Mouse (Mus musculus): ENCODE data around the gene Sf3b4. TPM values are rescaled to one million over a fixed set of nuclear protein-coding genes. Genes with fewer than 3 reads are reported as not detected.
"Not testable (repeated sequence)": the region's sequence is repeated elsewhere in the genome, so short reads cannot be mapped to it uniquely, and the experiment has no call there.

The Sf3b4 gene
- polyA plus RNA-seq, 1 experiment from 2014 or later = 190 TPM

GRCm38 (mm10) chr3:96160803-96161516 lies 11.2 kb upstream of the Sf3b4 start:
- H3K27ac ChIP-seq = peak overlapping the region; percentile 81
- no peaks in the 10 kb centered on the region for H3K27me3 ChIP-seq (ENCODE audit: insufficient read depth, poor library complexity, severe bottlenecking)
- WGBS = 3% methylated on average over 12 of the region's 12 CpGs
- H3K4me1 ChIP-seq = peaks cover 30% of the 10 kb centered on the region
- H3K36me3 ChIP-seq = peaks cover 2% of the 10 kb centered on the region
- peak overlapping the region; percentile 60 for H3K4me3 ChIP-seq
- H3K9me3 ChIP-seq = no peaks in the 10 kb centered on the region
- DNase-seq (ENCODE audit: low spot score) = no peak

DNA sequence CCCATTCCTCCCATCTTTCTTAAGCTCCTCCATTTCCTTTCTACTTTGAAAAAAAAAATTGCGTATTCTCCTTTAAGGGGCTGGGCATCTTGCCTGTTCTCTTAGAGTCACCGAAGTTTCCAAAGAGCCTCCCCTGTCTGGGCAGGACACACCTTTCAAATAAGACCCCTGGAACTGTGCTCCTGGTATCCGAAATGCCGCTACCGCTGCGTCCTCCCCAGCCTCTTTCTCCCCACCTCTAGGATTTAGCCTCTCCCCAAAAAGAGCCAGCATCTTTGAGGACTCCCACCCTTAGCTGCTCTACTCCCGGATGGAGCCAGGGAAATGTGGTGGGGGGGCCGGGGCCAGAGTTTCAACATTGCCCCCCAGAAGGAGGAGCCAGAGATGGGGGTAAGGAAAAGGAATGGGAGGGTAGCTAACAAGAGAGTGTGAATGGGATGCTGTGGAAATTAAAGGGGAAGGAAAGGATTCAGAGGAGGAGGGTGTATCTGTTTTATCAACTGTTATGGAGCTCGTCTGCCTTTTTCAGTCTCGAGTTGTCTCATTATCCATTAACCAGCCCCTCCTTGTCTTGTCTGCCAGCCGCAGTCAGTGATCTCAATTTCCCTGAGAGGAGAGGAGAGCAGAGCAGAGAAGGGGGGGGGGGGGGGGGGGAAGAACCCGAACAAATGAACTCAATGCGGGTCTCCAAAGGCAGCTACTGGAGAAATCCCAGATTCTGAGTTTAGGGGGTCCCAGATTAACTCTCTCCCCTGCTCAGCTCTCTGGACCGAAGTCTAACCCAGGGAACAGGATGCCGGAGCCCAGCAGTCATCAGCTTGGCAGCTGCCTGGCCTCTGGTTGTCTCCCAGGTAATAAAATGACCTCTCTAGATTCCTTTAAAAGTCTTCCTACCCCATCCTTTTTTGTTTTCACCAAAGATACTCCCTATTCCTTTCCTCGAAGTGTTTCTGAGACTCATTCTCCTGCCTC lies 10.0 kb upstream of the Sf3b4 start, which contains the start of gene Mtmr11:
Gene Mtmr11, plus strand, starts transcription at position 136 of the 972 bp plus-strand sequence.
- H3K4me3 ChIP-seq = peak within 1 kb of the TSS; percentile 60
- peaks cover 30% of the 10 kb centered on the region for H3K4me1 ChIP-seq
- H3K36me3 ChIP-seq = no peaks in the 10 kb centered on the region; the same call in 1 of the 2 replicates
- DNase-seq (ENCODE audit: low spot score) = no peak
- no peaks in the 10 kb centered on the region for H3K27me3 ChIP-seq (ENCODE audit: insufficient read depth, poor library complexity, severe bottlenecking)
- WGBS = 9% methylated on average over 16 of the region's 16 CpGs
- no peaks in the 10 kb centered on the region for H3K9me3 ChIP-seq
- peak within 1 kb of the TSS; percentile 81 for H3K27ac ChIP-seq

- H3K9me3 ChIP-seq = no peaks in the 10 kb centered on the region
- peaks cover 30% of the 10 kb centered on the region for H3K4me1 ChIP-seq
- no peak overlapping the region for H3K27ac ChIP-seq
- no peak overlapping the region for H3K4me3 ChIP-seq
- 81% methylated on average over 6 of the region's 6 CpGs for WGBS
- no peaks in the 10 kb centered on the region for H3K36me3 ChIP-seq
- H3K27me3 ChIP-seq (ENCODE audit: insufficient read depth, poor library complexity, severe bottlenecking) = no peaks in the 10 kb centered on the region
- DNase-seq (ENCODE audit: low spot score) = no peak
Measured at GRCm38 (mm10) chr3:96163040-96163439, 9.1 kb upstream of the Sf3b4 start.

GRCm38 (mm10) chr3:96168466-96169158 lies 3.5 kb upstream of the Sf3b4 start:
- DNase-seq (ENCODE audit: low spot score) = no peak
- Histone ChIP-seq H3K4me1 (peaks cover 26% of the 10 kb centered on the region), H3K36me3 (peaks cover 5% of the 10 kb centered on the region; the same call in 1 of the 2 replicates), H3K27ac (peak overlapping the region; percentile 36), H3K9me3 (no peaks in the 10 kb centered on the region), H3K4me3 (no peak overlapping the region), H3K27me3 (ENCODE audit: insufficient read depth, poor library complexity, severe bottlenecking) (no peaks in the 10 kb centered on the region)
- WGBS = 65% methylated on average over 12 of the region's 12 CpGs

DNA sequence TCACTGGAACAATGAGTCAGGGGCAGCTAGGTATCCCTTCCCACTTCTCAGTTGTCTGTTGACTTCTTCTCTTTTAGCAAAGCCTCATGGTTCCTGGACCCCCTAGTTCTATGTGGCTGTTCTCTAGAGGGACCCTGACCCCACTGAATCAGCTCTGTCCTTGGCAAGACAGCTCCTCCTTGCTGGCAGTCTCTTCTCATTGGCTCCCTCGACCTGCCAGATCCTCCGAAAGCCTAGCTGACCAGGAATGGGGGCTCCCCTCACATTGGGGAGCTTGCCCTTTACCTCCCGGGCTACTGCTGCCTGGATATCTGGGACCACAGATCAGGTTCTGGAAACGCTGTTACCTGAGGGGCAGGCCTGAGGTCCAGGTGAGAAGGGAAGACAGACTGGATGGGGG lies 1.9 kb upstream of the Sf3b4 start:
- Histone ChIP-seq H3K4me1 (peaks cover 35% of the 10 kb centered on the region), H3K27ac (peak overlapping the region; percentile 96; the same call in 1 of the 2 replicates), H3K4me3 (no peak overlapping the region), H3K36me3 (peaks cover 20% of the 10 kb centered on the region), H3K9me3 (no peaks in the 10 kb centered on the region), H3K27me3 (ENCODE audit: insufficient read depth, poor library complexity, severe bottlenecking) (no peaks in the 10 kb centered on the region)
- DNase-seq (ENCODE audit: low spot score) = no peak
- 88% methylated on average over 4 of the region's 4 CpGs for WGBS

GRCm38 (mm10) chr3:96170976-96171545 lies 1.1 kb upstream of the Sf3b4 start:
- Histone ChIP-seq H3K4me3 (peak overlapping the region; percentile 88), H3K27me3 (ENCODE audit: insufficient read depth, poor library complexity, severe bottlenecking) (no peaks in the 10 kb centered on the region)
- WGBS = 52% methylated on average over 10 of the region's 10 CpGs

DNA sequence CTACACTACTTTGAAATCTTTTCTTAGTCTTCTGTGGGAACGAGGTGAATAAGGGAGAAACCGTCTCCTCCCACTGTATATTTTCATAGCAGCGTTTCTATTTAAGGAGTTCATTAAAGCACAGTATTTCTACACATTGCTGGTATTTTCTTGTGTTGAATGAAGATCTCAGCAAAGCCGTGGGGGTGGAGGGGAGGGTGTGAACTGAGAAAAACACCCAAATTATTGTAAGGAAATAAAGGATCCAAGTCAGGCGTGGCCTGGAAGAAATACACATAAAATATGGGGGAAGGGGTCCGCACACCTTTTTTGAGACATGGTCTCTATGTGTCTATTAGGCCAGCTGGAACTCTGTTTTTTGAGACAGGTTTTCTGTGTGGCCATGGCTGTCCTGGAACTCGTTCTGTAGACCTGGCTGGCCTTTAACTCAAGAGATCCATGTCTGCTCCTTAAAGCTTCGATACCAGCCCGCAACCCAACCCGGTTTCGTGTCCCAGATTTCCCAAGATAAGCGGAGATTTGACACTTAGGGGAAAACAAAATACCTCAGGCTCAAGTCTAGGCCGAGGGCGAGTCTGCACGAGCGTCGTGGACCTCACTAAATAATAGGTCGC lies 442 bp upstream of the Sf3b4 start:
- Histone ChIP-seq H3K4me3 (peak overlapping the region; percentile 88), H3K27ac (peak overlapping the region; percentile 96), H3K27me3 (ENCODE audit: insufficient read depth, poor library complexity, severe bottlenecking) (no peaks in the 10 kb centered on the region), H3K36me3 (peaks cover 33% of the 10 kb centered on the region), H3K9me3 (no peaks in the 10 kb centered on the region), H3K4me1 (peaks cover 35% of the 10 kb centered on the region)
- DNase-seq (ENCODE audit: low spot score) = no peak
- 22% methylated on average over 18 of the region's 18 CpGs for WGBS

More at GRCm38 (mm10) chr3:96170976-96171545, 1.1 kb upstream of the Sf3b4 start:
- DNase-seq (ENCODE audit: low spot score) = no peak
- Histone ChIP-seq H3K4me1 (peaks cover 35% of the 10 kb centered on the region), H3K36me3 (peaks cover 27% of the 10 kb centered on the region), H3K27ac (peak overlapping the region; percentile 96), H3K9me3 (no peaks in the 10 kb centered on the region)

- H3K36me3 ChIP-seq = peaks cover 46% of the 10 kb centered on the region
- DNase-seq (ENCODE audit: low spot score) = no peak
- H3K27ac ChIP-seq = peak overlapping the region; percentile 96
- H3K4me1 ChIP-seq = peaks cover 33% of the 10 kb centered on the region
- WGBS = 37% methylated on average over 7 of the region's 7 CpGs
- H3K4me3 ChIP-seq = peak overlapping the region; percentile 88
- H3K9me3 ChIP-seq = no peaks in the 10 kb centered on the region
- H3K27me3 ChIP-seq (ENCODE audit: insufficient read depth, poor library complexity, severe bottlenecking) = no peaks in the 10 kb centered on the region
Measured at GRCm38 (mm10) chr3:96173185-96173584, 1.1 kb downstream of the Sf3b4 start.

DNA sequence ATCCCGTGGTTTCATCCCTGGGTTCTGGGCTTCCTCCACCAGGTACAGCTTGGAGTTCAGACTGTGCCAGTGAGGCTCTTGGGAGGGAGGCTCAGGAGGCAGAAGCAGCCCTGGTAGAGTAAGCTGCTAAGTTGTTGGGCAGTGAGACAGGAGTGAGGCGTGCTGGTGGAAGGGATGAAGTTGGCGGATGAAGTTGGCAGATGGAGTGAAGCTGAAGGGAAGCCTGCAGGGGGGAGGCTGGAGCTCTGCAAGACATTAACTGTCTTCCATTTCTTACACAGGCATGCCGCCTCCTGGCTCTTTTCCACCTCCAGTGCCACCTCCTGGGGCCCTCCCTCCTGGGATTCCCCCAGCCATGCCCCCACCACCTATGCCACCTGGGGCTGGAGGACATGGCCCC lies 1.9 kb downstream of the Sf3b4 start:
- DNase-seq (ENCODE audit: low spot score); H3K27ac ChIP-seq; H3K9me3 ChIP-seq; H3K27me3 ChIP-seq (ENCODE audit: insufficient read depth, poor library complexity, severe bottlenecking): not testable (repeated sequence)
- peaks cover 25% of the 10 kb centered on the region for H3K4me1 ChIP-seq
- H3K36me3 ChIP-seq = peaks cover 53% of the 10 kb centered on the region
- peak overlapping the region; percentile 36; the same call in 1 of the 2 replicates for H3K4me3 ChIP-seq
- 86% methylated on average over 4 of the region's 4 CpGs for WGBS

DNA sequence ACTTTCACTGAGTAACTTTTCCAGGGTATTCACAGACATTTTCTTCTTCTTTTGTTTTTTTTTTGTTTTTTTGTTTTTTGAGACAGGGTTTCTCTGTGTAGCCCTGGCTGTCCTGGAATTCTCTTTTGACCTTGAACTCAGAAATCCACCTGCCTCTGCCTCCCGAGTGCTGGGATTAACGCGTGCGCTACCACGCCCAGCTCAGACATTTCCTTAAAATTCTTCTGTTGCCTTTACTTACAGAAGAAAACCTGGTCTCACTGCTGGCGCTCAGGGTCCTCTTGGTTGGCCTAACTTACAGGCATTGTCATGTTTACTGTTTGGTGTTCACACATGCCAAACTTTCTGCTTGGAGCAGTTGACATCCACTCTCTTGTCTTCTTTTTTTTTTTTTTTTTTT lies 3.1 kb downstream of the Sf3b4 start:
- Histone ChIP-seq H3K4me3 (no peak overlapping the region), H3K36me3 (peaks cover 50% of the 10 kb centered on the region), H3K4me1 (peaks cover 25% of the 10 kb centered on the region), H3K9me3 (no peaks in the 10 kb centered on the region), H3K27ac (no peak overlapping the region), H3K27me3 (ENCODE audit: insufficient read depth, poor library complexity, severe bottlenecking) (no peaks in the 10 kb centered on the region)
- 96% methylated on average over 6 of the region's 6 CpGs for whole genome bisulfite sequencing
- DNase-seq (ENCODE audit: low spot score) = no peak

DNA sequence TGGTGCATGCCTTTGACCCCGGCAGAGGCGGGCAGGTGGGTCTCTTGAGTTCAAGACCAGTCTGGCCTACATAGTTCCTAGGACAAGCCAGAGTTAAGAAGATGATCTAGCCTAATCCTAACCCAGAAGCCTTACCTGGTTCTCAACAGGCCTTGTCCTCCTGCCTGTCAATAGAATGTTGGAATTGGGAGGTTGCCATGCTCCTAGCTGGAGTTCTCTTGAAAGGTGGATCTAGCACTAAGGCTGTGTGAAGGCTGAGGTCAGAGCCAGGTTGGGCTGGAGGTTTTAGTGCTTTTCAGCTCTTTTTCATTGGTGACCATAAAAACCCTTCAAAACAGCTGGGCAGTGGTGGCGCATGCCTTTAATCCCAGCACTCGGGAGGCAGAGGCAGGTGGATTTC lies 6.3 kb downstream of the Sf3b4 start:
- Histone ChIP-seq H3K27ac (no peak overlapping the region), H3K4me3 (no peak overlapping the region), H3K9me3 (no peaks in the 10 kb centered on the region), H3K36me3 (peaks cover 48% of the 10 kb centered on the region), H3K27me3 (ENCODE audit: insufficient read depth, poor library complexity, severe bottlenecking) (no peaks in the 10 kb centered on the region), H3K4me1 (peaks cover 43% of the 10 kb centered on the region)
- WGBS = 92% methylated on average over 4 of the region's 4 CpGs
- DNase-seq (ENCODE audit: low spot score) = no peak

DNA sequence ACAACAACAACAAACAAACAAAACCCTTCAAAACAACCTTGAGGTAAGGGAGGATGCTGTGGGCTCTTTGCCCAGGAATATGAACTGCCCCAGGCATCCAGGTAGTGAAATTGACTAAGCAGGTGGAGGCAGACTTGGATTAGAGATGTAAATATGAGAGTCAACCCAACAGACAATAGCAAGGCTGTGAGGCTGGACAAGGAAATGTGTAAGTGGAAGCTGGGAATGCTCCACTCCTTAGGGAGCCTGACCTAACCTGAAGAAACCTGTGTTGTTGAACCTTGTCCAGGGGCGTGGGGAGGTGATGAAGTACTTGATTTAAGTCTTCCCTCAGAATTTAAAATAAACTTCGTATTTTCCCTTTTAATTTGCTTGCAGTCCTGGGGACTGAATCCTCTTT lies 6.8 kb downstream of the Sf3b4 start:
- WGBS = 80% methylated on average over 2 of the region's 2 CpGs
- no peak for DNase-seq (ENCODE audit: low spot score)
- peaks cover 46% of the 10 kb centered on the region for H3K36me3 ChIP-seq
- no peak overlapping the region for H3K27ac ChIP-seq
- H3K4me3 ChIP-seq = no peak overlapping the region
- H3K9me3 ChIP-seq = no peaks in the 10 kb centered on the region
- peaks cover 46% of the 10 kb centered on the region for H3K4me1 ChIP-seq
- no peaks in the 10 kb centered on the region for H3K27me3 ChIP-seq (ENCODE audit: insufficient read depth, poor library complexity, severe bottlenecking)
